Mouse (Mus musculus) kidney, adult 9 months (tissue): ENCODE measurements around the gene Hhat.
A peak's percentile ranks its signal among the peaks of the same experiment; 100 is the strongest.

Source experiments
- DNase-seq: peaks from one replicate; pipeline ENCODE4 v3.0.0; 2022

Gene Hhat

GRCm38 (mm10) chr1:192784374-192784773, 13.4 kb upstream of the Hhat start:
- peak; percentile 61 for DNase-seq

- no peak for DNase-seq
Measured at GRCm38 (mm10) chr1:192781256-192781655, 10.2 kb upstream of the Hhat start.

- DNase-seq: no peak
Measured at GRCm38 (mm10) chr1:192778869-192779514, 8.0 kb upstream of the Hhat start.

- no peak for DNase-seq
Measured at GRCm38 (mm10) chr1:192778206-192778605, 7.2 kb upstream of the Hhat start.

GRCm38 (mm10) chr1:192770130-192770494, 911 bp downstream of the Hhat start:
- peak; percentile 25 for DNase-seq

GRCm38 (mm10) chr1:192765531-192765930, 5.5 kb downstream of the Hhat start:
- DNase-seq: no peak

- DNase-seq: no peak
Measured at GRCm38 (mm10) chr1:192764547-192764946, 6.5 kb downstream of the Hhat start.

- no peak for DNase-seq
Measured at GRCm38 (mm10) chr1:192762946-192763933, 7.8 kb downstream of the Hhat start.

GRCm38 (mm10) chr1:192756674-192757073, 14.3 kb downstream of the Hhat start:
- DNase-seq: no peak

GRCm38 (mm10) chr1:192755685-192756606, 15.1 kb downstream of the Hhat start:
- DNase-seq: no peak

GRCm38 (mm10) chr1:192755246-192755645, 15.8 kb downstream of the Hhat start:
- DNase-seq: no peak

GRCm38 (mm10) chr1:192754268-192754667, 16.8 kb downstream of the Hhat start:
- DNase-seq: no peak

- peak; percentile 43 for DNase-seq
Measured at GRCm38 (mm10) chr1:192752659-192753601, 18.1 kb downstream of the Hhat start.

GRCm38 (mm10) chr1:192750042-192750437, 21.0 kb downstream of the Hhat start:
- no peak for DNase-seq

- no peak for DNase-seq
Measured at GRCm38 (mm10) chr1:192749270-192750041, 21.6 kb downstream of the Hhat start.

GRCm38 (mm10) chr1:192746201-192746600, 24.8 kb downstream of the Hhat start:
- DNase-seq: no peak

GRCm38 (mm10) chr1:192745240-192746101, 25.6 kb downstream of the Hhat start:
- peak; percentile 46 for DNase-seq

GRCm38 (mm10) chr1:192744880-192745239, 26.2 kb downstream of the Hhat start:
- DNase-seq: no peak

GRCm38 (mm10) chr1:192742394-192743251, 28.4 kb downstream of the Hhat start:
- DNase-seq: no peak
